Mouse (Mus musculus): ENCODE measurements at regions not wholly inside any gene's neighbourhood (a gene's known extent, or its start where the extent isn't known, plus 50 kb on each side); places are given as distances from the start of the nearest gene placed in this dataset.

GRCm38 (mm10) chr16:78247189-78247588 is 54.1 kb upstream of the Cxadr start:
- H3K9me3 ChIP-seq: no peaks in the 10 kb centered on the region
- H3K27ac ChIP-seq: no peak overlapping the region
- H3K9ac ChIP-seq: no peak overlapping the region
- H3K4me3 ChIP-seq (replicated peaks): no peak overlapping the region
- no peak overlapping the region for H3K4me2 ChIP-seq
- H3K27me3 ChIP-seq (replicated peaks): no peaks in the 10 kb centered on the region
- peaks cover 5% of the 10 kb centered on the region; the same call in 1 of the 2 replicates for H3K4me1 ChIP-seq
- WGBS: 83% methylated on average over 3 of the region's 3 CpGs
- ATAC-seq (ENCODE audit: insufficient read depth, low FRiP score, low read depth): no peak
- no peaks in the 10 kb centered on the region for H3K36me3 ChIP-seq

GRCm38 (mm10) chr16:78242678-78243077 is 58.6 kb upstream of the Cxadr start:
- 27% methylated on average over 3 of the region's 3 CpGs for WGBS
- H3K27me3 ChIP-seq (replicated peaks): no peaks in the 10 kb centered on the region
- no peak overlapping the region for H3K4me3 ChIP-seq (replicated peaks)
- H3K9ac ChIP-seq: no peak overlapping the region
- ATAC-seq (ENCODE audit: insufficient read depth, low FRiP score, low read depth): no peak
- H3K4me1 ChIP-seq: peaks cover 11% of the 10 kb centered on the region
- H3K9me3 ChIP-seq: no peaks in the 10 kb centered on the region
- no peak overlapping the region for H3K27ac ChIP-seq
- H3K4me2 ChIP-seq: no peak overlapping the region
- H3K36me3 ChIP-seq: no peaks in the 10 kb centered on the region

GRCm38 (mm10) chr16:78240152-78240551 is 61.1 kb upstream of the Cxadr start:
- H3K9ac ChIP-seq: no peak overlapping the region
- no peaks in the 10 kb centered on the region for H3K36me3 ChIP-seq
- H3K9me3 ChIP-seq: no peaks in the 10 kb centered on the region
- no peaks in the 10 kb centered on the region for H3K27me3 ChIP-seq (replicated peaks)
- no peak for ATAC-seq (ENCODE audit: insufficient read depth, low FRiP score, low read depth)
- no peak overlapping the region for H3K27ac ChIP-seq
- H3K4me1 ChIP-seq: peaks cover 17% of the 10 kb centered on the region
- H3K4me3 ChIP-seq (replicated peaks): no peak overlapping the region
- 72% methylated on average over 4 of the region's 4 CpGs for WGBS
- no peak overlapping the region for H3K4me2 ChIP-seq

GRCm38 (mm10) chr16:78238052-78238701 is 63.1 kb upstream of the Cxadr start:
- H3K27ac ChIP-seq: no peak overlapping the region; the same call in 1 of the 2 replicates
- H3K9me3 ChIP-seq: no peaks in the 10 kb centered on the region
- peaks cover 17% of the 10 kb centered on the region for H3K4me1 ChIP-seq
- ATAC-seq (ENCODE audit: insufficient read depth, low FRiP score, low read depth): no peak
- peak overlapping the region; percentile 44 for H3K4me3 ChIP-seq (replicated peaks)
- no peaks in the 10 kb centered on the region for H3K36me3 ChIP-seq
- no peak overlapping the region for H3K9ac ChIP-seq
- 3% methylated on average over 18 of the region's 18 CpGs for WGBS
- no peaks in the 10 kb centered on the region for H3K27me3 ChIP-seq (replicated peaks)
- peak overlapping the region; percentile 81 for H3K4me2 ChIP-seq

GRCm38 (mm10) chr16:78237641-78238051 is 63.6 kb upstream of the Cxadr start:
- WGBS: under 1% methylated on average over 12 of the region's 15 CpGs
- ATAC-seq (ENCODE audit: insufficient read depth, low FRiP score, low read depth): no peak
- Histone ChIP-seq H3K9ac (no peak overlapping the region), H3K4me1 (peaks cover 14% of the 10 kb centered on the region), H3K27ac (no peak overlapping the region), H3K36me3 (no peaks in the 10 kb centered on the region), H3K4me3 (replicated peaks) (peak overlapping the region; percentile 44), H3K4me2 (peak overlapping the region; percentile 81), H3K27me3 (replicated peaks) (no peaks in the 10 kb centered on the region), H3K9me3 (no peaks in the 10 kb centered on the region)

- H3K27me3 ChIP-seq (replicated peaks): no peaks in the 10 kb centered on the region
- H3K4me1 ChIP-seq: peaks cover 14% of the 10 kb centered on the region
- WGBS: 4% methylated on average over 25 of the region's 25 CpGs
- no peak overlapping the region for H3K27ac ChIP-seq
- no peaks in the 10 kb centered on the region for H3K36me3 ChIP-seq
- peak overlapping the region; percentile 44 for H3K4me3 ChIP-seq (replicated peaks)
- H3K4me2 ChIP-seq: peak overlapping the region; percentile 81
- no peaks in the 10 kb centered on the region for H3K9me3 ChIP-seq
- peak; percentile 36; the same call in 1 of the 2 replicates for ATAC-seq (ENCODE audit: insufficient read depth, low FRiP score, low read depth)
- H3K9ac ChIP-seq: no peak overlapping the region
Observed at GRCm38 (mm10) chr16:78236746-78237640, 64.3 kb upstream of the Cxadr start.

GRCm38 (mm10) chr16:78232205-78232604 is 69.1 kb upstream of the Cxadr start:
- 85% methylated on average over 2 of the region's 2 CpGs for WGBS
- ATAC-seq (ENCODE audit: insufficient read depth, low FRiP score, low read depth): no peak
- Histone ChIP-seq H3K36me3 (no peaks in the 10 kb centered on the region), H3K4me3 (replicated peaks) (no peak overlapping the region), H3K27ac (no peak overlapping the region), H3K9me3 (no peaks in the 10 kb centered on the region), H3K9ac (no peak overlapping the region), H3K4me1 (peaks cover 6% of the 10 kb centered on the region; the same call in 1 of the 2 replicates), H3K4me2 (no peak overlapping the region), H3K27me3 (replicated peaks) (no peaks in the 10 kb centered on the region)

GRCm38 (mm10) chr16:78229013-78229412 is 72.3 kb upstream of the Cxadr start:
- WGBS: 73% methylated on average over 4 of the region's 4 CpGs
- H3K4me2 ChIP-seq: no peak overlapping the region
- ATAC-seq (ENCODE audit: insufficient read depth, low FRiP score, low read depth): peak; percentile 60; the same call in 1 of the 2 replicates
- H3K4me1 ChIP-seq: no peaks in the 10 kb centered on the region
- H3K9ac ChIP-seq: no peak overlapping the region
- no peak overlapping the region for H3K27ac ChIP-seq
- H3K27me3 ChIP-seq (replicated peaks): no peaks in the 10 kb centered on the region
- H3K4me3 ChIP-seq (replicated peaks): no peak overlapping the region
- H3K36me3 ChIP-seq: no peaks in the 10 kb centered on the region
- H3K9me3 ChIP-seq: no peaks in the 10 kb centered on the region

GRCm38 (mm10) chr16:78222377-78222776 is 78.9 kb upstream of the Cxadr start:
- no peaks in the 10 kb centered on the region for H3K36me3 ChIP-seq
- H3K4me2 ChIP-seq: no peak overlapping the region
- H3K27me3 ChIP-seq (replicated peaks): no peaks in the 10 kb centered on the region
- no peaks in the 10 kb centered on the region for H3K4me1 ChIP-seq
- H3K9me3 ChIP-seq: no peaks in the 10 kb centered on the region
- no peak overlapping the region for H3K9ac ChIP-seq
- 63% methylated on average over 1 of the region's 1 CpGs for WGBS
- no peak for ATAC-seq (ENCODE audit: insufficient read depth, low FRiP score, low read depth)
- no peak overlapping the region for H3K4me3 ChIP-seq (replicated peaks)
- no peak overlapping the region for H3K27ac ChIP-seq

- Histone ChIP-seq H3K4me2 (no peak overlapping the region), H3K9me3 (no peaks in the 10 kb centered on the region), H3K27me3 (replicated peaks) (no peaks in the 10 kb centered on the region), H3K27ac (no peak overlapping the region), H3K36me3 (no peaks in the 10 kb centered on the region), H3K9ac (no peak overlapping the region), H3K4me1 (no peaks in the 10 kb centered on the region), H3K4me3 (replicated peaks) (no peak overlapping the region)
- ATAC-seq (ENCODE audit: insufficient read depth, low FRiP score, low read depth): no peak
- 80% methylated on average over 1 of the region's 1 CpGs for WGBS
Observed at GRCm38 (mm10) chr16:78221781-78222180, 79.5 kb upstream of the Cxadr start.

GRCm38 (mm10) chr16:78217633-78218032 is 83.7 kb upstream of the Cxadr start:
- Histone ChIP-seq H3K27ac (peak overlapping the region; percentile 51; the same call in 1 of the 2 replicates), H3K27me3 (replicated peaks) (no peaks in the 10 kb centered on the region), H3K9ac (no peak overlapping the region), H3K4me3 (replicated peaks) (no peak overlapping the region), H3K36me3 (no peaks in the 10 kb centered on the region), H3K9me3 (no peaks in the 10 kb centered on the region), H3K4me1 (no peaks in the 10 kb centered on the region), H3K4me2 (peak overlapping the region; percentile 23; the same call in 1 of the 2 replicates)
- ATAC-seq (ENCODE audit: insufficient read depth, low FRiP score, low read depth): no peak; the same call in 1 of the 2 replicates
- WGBS: 43% methylated on average over 6 of the region's 6 CpGs

- H3K27me3 ChIP-seq (replicated peaks): no peaks in the 10 kb centered on the region
- H3K9me3 ChIP-seq: no peaks in the 10 kb centered on the region
- peak overlapping the region; percentile 21; the same call in 1 of the 2 replicates for H3K4me2 ChIP-seq
- H3K4me3 ChIP-seq (replicated peaks): no peak overlapping the region
- peak; percentile 80 for ATAC-seq (ENCODE audit: insufficient read depth, low FRiP score, low read depth)
- WGBS: 38% methylated on average over 9 of the region's 9 CpGs
- no peaks in the 10 kb centered on the region for H3K36me3 ChIP-seq
- H3K27ac ChIP-seq: peak overlapping the region; percentile 51; the same call in 1 of the 2 replicates
- no peak overlapping the region for H3K9ac ChIP-seq
- no peaks in the 10 kb centered on the region for H3K4me1 ChIP-seq
Observed at GRCm38 (mm10) chr16:78216752-78217351, 84.4 kb upstream of the Cxadr start.
